Comparison of ENCODE assay signal across 24 mouse cellular contexts in the genomic region with DNA sequence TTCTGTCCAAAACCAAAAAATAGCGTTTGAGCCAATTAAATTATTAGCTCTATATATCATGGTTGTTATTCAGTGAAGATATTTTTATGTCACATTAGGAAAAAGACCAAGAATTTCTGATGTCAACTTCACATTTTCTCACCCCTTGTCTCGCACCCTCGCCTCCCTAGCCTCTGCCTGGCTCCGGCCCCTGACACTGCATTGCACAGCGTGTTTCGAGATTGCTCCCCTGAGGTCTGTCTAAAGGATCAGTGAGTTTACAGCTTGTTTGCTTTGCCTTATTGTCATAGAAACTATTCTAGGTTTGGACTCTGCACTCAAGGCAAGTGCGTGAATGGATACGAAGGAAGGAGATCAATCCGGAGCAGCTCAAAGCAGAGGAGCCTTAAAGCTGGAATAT. TPM values are rescaled to one million over a fixed set of nuclear protein-coding genes. Genes with fewer than 3 reads are reported as not detected.
A peak's percentile ranks its signal among the peaks of the same experiment; 100 is the strongest.
DNase-seq lines count a peak whose midpoint lies in the region; ATAC-seq lines count a peak whose summit lies in the region.
"Had no signal": no experiment of that assay in that cellular context is flagged by ENCODE, and none has a peak within 500 bp of the region (broad histone marks: within the 10 kb centered on the region; RNA-seq: fewer than 3 reads in every experiment).

No protein-coding gene starts in this region.

- H3K4me3 ChIP-seq in liver, embryonic 12.5 days = no peak overlapping the region
- H3K4me3 ChIP-seq: embryonic facial prominence, embryonic 15.5 days; layer of hippocampus, adult 2 months; limb, embryonic 15.5 days; megakaryocyte, embryonic 14.5 days; neural tube, embryonic 15.5 days; stomach, embryonic 15.5 days had no signal

- H3K9me3 ChIP-seq in liver, embryonic 12.5 days (replicated peaks) = no peaks in the 10 kb centered on the region
- H3K9me3 ChIP-seq: embryonic facial prominence, embryonic 15.5 days; G1E; limb, embryonic 15.5 days; megakaryocyte, embryonic 14.5 days; neural tube, embryonic 15.5 days; stomach, embryonic 15.5 days had no signal

- no peaks in the 10 kb centered on the region for H3K4me1 ChIP-seq in liver, embryonic 12.5 days
- H3K4me1 ChIP-seq: embryonic facial prominence, embryonic 15.5 days; limb, embryonic 15.5 days; megakaryocyte, embryonic 14.5 days; neural tube, embryonic 15.5 days had no signal

- no peak overlapping the region for H3K4me2 ChIP-seq in liver, embryonic 12.5 days
- H3K4me2 ChIP-seq: embryonic facial prominence, embryonic 15.5 days; limb, embryonic 15.5 days; neural tube, embryonic 15.5 days; stomach, embryonic 15.5 days had no signal

- no peak for ATAC-seq in liver, embryonic 12.5 days
- ATAC-seq in activated CD4-positive, CD25-positive, alpha-beta regulatory T cell, adult 4 months = no peak
- ATAC-seq: hindbrain, embryonic 16.5 days; liver, postnatal 0 days; midbrain, embryonic 16.5 days had no signal

- peak; percentile 18 for DNase-seq in gastrocnemius, adult 18-20 months (ENCODE audit: low spot score)
- no peak for DNase-seq in gastrocnemius, postnatal 10 days
- DNase-seq in kidney, adult 8-10 months = peak; percentile 13 to 38
- no peak for DNase-seq in kidney, adult 18-20 months
- peak; percentile 13 for DNase-seq in gastrocnemius, postnatal 25 days
- peak; percentile 74 for DNase-seq in kidney, postnatal 10 days
- DNase-seq: cerebellum, adult 2 months; cerebellum, postnatal 36 days; layer of hippocampus, postnatal 36 days; liver, postnatal 0 days; spleen, adult 18-20 months; thymus, adult 2 months had no signal

- no peak overlapping the region for H3K27ac ChIP-seq in liver, embryonic 12.5 days
- H3K27ac ChIP-seq: embryonic facial prominence, embryonic 15.5 days; layer of hippocampus, adult 2 months; limb, embryonic 15.5 days; neural tube, embryonic 15.5 days; stomach, embryonic 15.5 days had no signal

- no peaks in the 10 kb centered on the region for H3K36me3 ChIP-seq in liver, embryonic 12.5 days
- H3K36me3 ChIP-seq: embryonic facial prominence, embryonic 15.5 days; G1E; limb, embryonic 15.5 days; neural tube, embryonic 15.5 days; stomach, embryonic 15.5 days had no signal

- no peaks in the 10 kb centered on the region for H3K27me3 ChIP-seq in liver, embryonic 12.5 days (replicated peaks)
- H3K27me3 ChIP-seq: embryonic facial prominence, embryonic 15.5 days; limb, embryonic 15.5 days; neural tube, embryonic 15.5 days; stomach, embryonic 15.5 days had no signal

- WGBS in liver, embryonic 12.5 days (ENCODE audit: insufficient replicate concordance) = 77% methylated on average over 9 of the region's 9 CpGs

- no peak overlapping the region for H3K9ac ChIP-seq in liver, embryonic 12.5 days
- H3K9ac ChIP-seq: embryonic facial prominence, embryonic 15.5 days; limb, embryonic 15.5 days; liver, postnatal 0 days; neural tube, embryonic 15.5 days; stomach, embryonic 15.5 days had no signal

RNA-seq across cellular contexts. Expression of a gene that starts 20.9 kb away (rescaled TPM):
- under 1 TPM; 0.24 to 0.32 TPM for total RNA-seq in gastrocnemius, adult 18-20 months (2021)
- 1 to 10 TPM; 1.7 to 5.3 TPM for total RNA-seq in gastrocnemius, postnatal 10 days (2021)
- under 1 TPM; 0.16 to 0.33 TPM for total RNA-seq in gastrocnemius, postnatal 25 days (2021)
- 1.1 TPM in 2 replicates for polyA plus RNA-seq in liver, embryonic 12.5 days (2016; fragmentation: Nextera tagmentation; extraction: Ambion mirVana)
- polyA plus RNA-seq in activated CD4-positive, CD25-positive, alpha-beta regulatory T cell, adult 4 months (2017; shearing (Covaris generic)) = not detected
- total RNA-seq: hematopoietic stem cell, adult 5-6 weeks had no signal
- polyA plus RNA-seq: G1E had no signal

RNA-seq across cellular contexts. Expression of a gene that starts 24.8 kb away (rescaled TPM):
- total RNA-seq in gastrocnemius, adult 18-20 months (2021) = 10 to 100 TPM; 21.0 to 22.4 TPM
- 10 to 100 TPM; 26.8 to 27.9 TPM for total RNA-seq in gastrocnemius, postnatal 10 days (2021)
- total RNA-seq in gastrocnemius, postnatal 25 days (2021) = 10 to 100 TPM; 19.2 to 20.2 TPM
- polyA plus RNA-seq in liver, embryonic 12.5 days (2016; fragmentation: Nextera tagmentation; extraction: Ambion mirVana) = 24.9 and 34.5 TPM in 2 replicates
- 10 to 100 TPM; 53.9 to 62.9 TPM for polyA plus RNA-seq in activated CD4-positive, CD25-positive, alpha-beta regulatory T cell, adult 4 months (2017; shearing (Covaris generic))

Comparison
In these comparisons a context has a peak if more than half of its experiments do, and no peak if none do; other contexts are left out.
1. DNase-seq: peak in gastrocnemius, adult 18-20 months (single experiment), kidney, adult 8-10 months (2 of 2), gastrocnemius, postnatal 25 days (single experiment) and kidney, postnatal 10 days (single experiment); none in gastrocnemius, postnatal 10 days (single experiment) and kidney, adult 18-20 months (single experiment).